10 mouse cellular contexts compared by ENCODE assay signal in genomic region chr17:12291151-12291550, GRCm38 (mm10). TPM values are rescaled to one million over a fixed set of nuclear protein-coding genes. Genes with fewer than 3 reads are reported as not detected.
DNase-seq lines count a peak whose midpoint lies in the region; ATAC-seq and TF ChIP-seq lines count a peak whose summit lies in the region.
"Had no signal": no experiment of that assay in that cellular context is flagged by ENCODE, and none has a peak within 500 bp of the region (broad histone marks: within the 10 kb centered on the region; RNA-seq: fewer than 3 reads in every experiment).

No protein-coding gene starts in this region.

- TF ChIP-seq CTCF in midbrain, postnatal 0 days (IDR thresholded peaks at IDR 0.05), result no peak

- no peak overlapping the region for H3K4me2 ChIP-seq in embryonic facial prominence, embryonic 14.5 days (ENCODE audit: low read depth, low read length)
- H3K4me2 ChIP-seq in hindbrain, embryonic 15.5 days, result peak overlapping the region; percentile 32
- 0 out of 2 replicates have a peak overlapping the region, but pooled peaks have one; percentile 3 for H3K4me2 ChIP-seq in midbrain, postnatal 0 days (ENCODE audit: low read depth, low read length, poor library complexity, severe bottlenecking)

- H3K4me3 ChIP-seq in embryonic facial prominence, embryonic 14.5 days (ENCODE audit: low read depth, low read length), result no peak overlapping the region
- no peak overlapping the region for H3K4me3 ChIP-seq in hindbrain, embryonic 15.5 days
- no peak overlapping the region for H3K4me3 ChIP-seq in midbrain, postnatal 0 days (ENCODE audit: low read depth, low read length)

- peak; percentile 81 for DNase-seq in heart, adult 11 months
- no peak for DNase-seq in heart, postnatal 14 days
- DNase-seq in embryonic facial prominence, embryonic 14.5 days (ENCODE audit: low spot score), result no peak
- no peak for DNase-seq in midbrain, postnatal 0 days (ENCODE audit: low spot score)
- no peak for DNase-seq in ovary, postnatal 14 days (ENCODE audit: low spot score)
- DNase-seq in kidney, adult 8-10 months, result no peak
- DNase-seq: B cell, adult 2 months; left cerebral cortex, postnatal 4 days had no signal

- 0 out of 2 replicates have a peak, but pooled peaks cover 3% of the 10 kb centered on the region for H3K9me3 ChIP-seq in embryonic facial prominence, embryonic 14.5 days (ENCODE audit: control insufficient read depth, low read length)
- no peaks in the 10 kb centered on the region for H3K9me3 ChIP-seq in hindbrain, embryonic 15.5 days
- H3K9me3 ChIP-seq in midbrain, postnatal 0 days (ENCODE audit: low read length), result no peaks in the 10 kb centered on the region

- 77% methylated on average over 7 of the region's 7 CpGs for WGBS in embryonic facial prominence, embryonic 14.5 days
- 76% methylated on average over 7 of the region's 7 CpGs for WGBS in hindbrain, embryonic 15.5 days
- 68% methylated on average over 7 of the region's 7 CpGs for WGBS in midbrain, postnatal 0 days

- H3K36me3 ChIP-seq in embryonic facial prominence, embryonic 14.5 days (ENCODE audit: control insufficient read depth, insufficient read depth, low read length), result peaks cover 9% of the 10 kb centered on the region; the same call in 1 of the 2 replicates
- no peaks in the 10 kb centered on the region for H3K36me3 ChIP-seq in hindbrain, embryonic 15.5 days
- H3K36me3 ChIP-seq in midbrain, postnatal 0 days (ENCODE audit: insufficient read depth, low read length), result no peaks in the 10 kb centered on the region

- no peaks in the 10 kb centered on the region for H3K27me3 ChIP-seq in embryonic facial prominence, embryonic 14.5 days (replicated peaks; ENCODE audit: control insufficient read depth, insufficient read depth, low read length)
- no peaks in the 10 kb centered on the region for H3K27me3 ChIP-seq in hindbrain, embryonic 15.5 days
- no peaks in the 10 kb centered on the region for H3K27me3 ChIP-seq in midbrain, postnatal 0 days (ENCODE audit: insufficient read depth, low read length)

- H3K9ac ChIP-seq in embryonic facial prominence, embryonic 14.5 days (ENCODE audit: low read depth, low read length), result no peak overlapping the region
- H3K9ac ChIP-seq in hindbrain, embryonic 15.5 days, result no peak overlapping the region
- no peak overlapping the region for H3K9ac ChIP-seq in midbrain, postnatal 0 days (replicated peaks; ENCODE audit: low read length, poor library complexity, severe bottlenecking)

- ATAC-seq in embryonic facial prominence, embryonic 14.5 days (ENCODE audit: low read depth), result peak; percentile 67; the same call in 1 of the 2 replicates
- ATAC-seq in hindbrain, embryonic 15.5 days (ENCODE audit: low FRiP score, low read depth), result peak; percentile 57
- peak; percentile 42; the same call in 1 of the 2 replicates for ATAC-seq in midbrain, postnatal 0 days (ENCODE audit: low FRiP score)
- no peak for ATAC-seq in frontal cortex, adult (ENCODE audit: low TSS enrichment)

- intact Hi-C loops in heart, postnatal 14 days (cut with DNase I), result no loop called here

- H3K4me1 ChIP-seq in embryonic facial prominence, embryonic 14.5 days (ENCODE audit: control insufficient read depth, insufficient read depth, low read length), result peaks cover 20% of the 10 kb centered on the region
- peaks cover 45% of the 10 kb centered on the region for H3K4me1 ChIP-seq in hindbrain, embryonic 15.5 days (replicated peaks)
- peaks cover 9% of the 10 kb centered on the region; the same call in 1 of the 2 replicates for H3K4me1 ChIP-seq in midbrain, postnatal 0 days (ENCODE audit: insufficient read depth, low read length)

- H3K27ac ChIP-seq in embryonic facial prominence, embryonic 14.5 days (replicated peaks; ENCODE audit: low read depth, low read length), result peak overlapping the region; percentile 39; the same call in 1 of the 2 replicates
- peak overlapping the region; percentile 71 for H3K27ac ChIP-seq in hindbrain, embryonic 15.5 days (replicated peaks)
- peak overlapping the region; percentile 55 for H3K27ac ChIP-seq in midbrain, postnatal 0 days (ENCODE audit: low read depth, low read length)

RNA-seq across cellular contexts. Expression of gene Map3k4, which starts 27.4 kb away (rescaled TPM):
- total RNA-seq in heart, postnatal 14 days (2021), result 10 to 100 TPM; 36.5 to 37.5 TPM
- polyA plus RNA-seq in embryonic facial prominence, embryonic 14.5 days (2014; fragmentation: Nextera tagmentation; extraction: Ambion mirVana), result 29.5 and 34.2 TPM in 2 replicates
- 41.4 and 43.2 TPM in 2 replicates for polyA plus RNA-seq in hindbrain, embryonic 15.5 days (2015; fragmentation: Nextera tagmentation; extraction: Ambion mirVana)
- 36.1 and 37.1 TPM in 2 replicates for total RNA-seq in midbrain, postnatal 0 days (2014; rRNA removed)
- polyA plus RNA-seq in midbrain, postnatal 0 days (2015; fragmentation: Nextera tagmentation; extraction: Ambion mirVana), result 35.1 and 47.9 TPM in 2 replicates
